Mouse (Mus musculus): ENCODE results near the gene Igsf1. TPM values are rescaled to one million over a fixed set of nuclear protein-coding genes. Genes with fewer than 3 reads are reported as not detected.

Igsf1 gene
- total RNA-seq (2023), result not detected in 4 replicates

DNA sequence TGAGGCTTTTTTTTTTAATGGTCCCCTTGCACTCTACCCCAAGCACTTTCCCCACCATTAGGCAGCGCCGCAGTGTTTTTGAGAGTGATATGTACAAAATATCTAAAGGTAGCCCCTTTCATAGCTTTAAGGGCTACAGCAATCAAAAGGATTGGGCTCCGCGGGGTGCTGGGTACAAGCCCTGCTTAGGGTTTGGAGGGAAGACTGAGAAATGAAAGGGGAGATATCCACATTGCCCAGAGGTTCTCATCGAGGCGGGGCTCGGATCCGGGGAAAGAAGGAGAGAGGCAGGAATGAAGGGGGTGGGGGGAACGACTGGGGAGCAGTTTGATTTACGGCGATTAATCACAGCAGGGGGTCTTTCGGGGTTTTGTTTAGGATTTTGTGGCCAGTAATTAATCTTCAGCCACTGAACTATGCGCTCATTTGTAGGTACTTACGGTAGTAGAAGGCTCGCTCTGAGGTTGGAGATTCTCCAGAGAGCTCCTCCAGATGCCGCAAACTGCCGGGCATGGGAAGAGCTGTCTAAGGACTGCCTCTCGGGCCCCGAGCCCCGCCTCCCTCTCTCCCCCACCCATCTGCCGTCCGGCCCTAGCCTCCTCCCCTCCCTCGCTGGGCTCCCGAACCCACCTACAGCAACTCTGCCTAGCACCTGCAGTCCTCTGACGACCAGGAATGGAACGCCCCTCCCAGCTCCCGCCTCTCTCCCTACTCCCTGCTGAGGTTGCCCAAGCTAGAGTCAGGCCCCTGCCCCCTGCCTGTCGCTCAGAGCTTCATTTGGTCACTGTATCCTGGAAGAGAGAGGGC, at the start of gene Igsf1:
Gene Igsf1 (minus strand): TSS at position 537 of the 807 bp plus-strand sequence.

DNA sequence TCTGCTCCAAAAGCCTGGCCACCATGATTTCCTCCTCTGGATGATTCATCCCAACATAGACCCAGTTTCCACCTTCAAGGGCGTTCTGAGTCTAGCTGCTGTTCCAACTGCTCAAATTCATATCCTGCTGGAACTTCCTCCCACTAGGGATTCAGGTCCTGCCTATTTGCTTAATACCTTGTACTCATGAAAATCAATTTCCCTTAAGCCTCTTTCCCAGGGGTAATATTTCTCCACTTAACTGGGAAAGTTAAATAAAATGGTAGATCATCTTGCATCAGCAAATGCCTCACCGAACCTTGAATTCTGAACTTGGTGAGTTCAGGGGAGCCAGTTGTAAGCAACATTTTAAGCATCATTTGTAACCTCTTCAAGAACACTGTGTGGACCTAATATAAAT, 62.6 kb downstream of the Igsf1 start, which contains the start of gene Olfr1321:
Gene Olfr1321 (minus strand): TSS at position 101 of the 400 bp plus-strand sequence.

Other genes starting within 250 kb of the Igsf1 start
- not detected in 4 replicates for gene Olfr1320, start 125.4 kb downstream of the Igsf1 start, total RNA-seq (2023)
- not detected in 4 replicates for gene Olfr1321, start 62.7 kb downstream of the Igsf1 start, total RNA-seq (2023)
- gene Olfr1322, start 93.7 kb upstream of the Igsf1 start, total RNA-seq (2023), result not detected in 4 replicates
- gene Olfr1323, start 221.6 kb upstream of the Igsf1 start, total RNA-seq (2023), result not detected in 4 replicates